Mouse (Mus musculus) spleen, adult 2 months (tissue): Measurements from ENCODE around the gene Mia3. TPM values are rescaled to one million over a fixed set of nuclear protein-coding genes. Genes with fewer than 3 reads are reported as not detected.

Source experiments
- DNase-seq, 2 experiments: peaks; one replicate each; pipeline versions ENCODE4 v3.0.0 to v3.0.0-alpha.2; 2012 to 2021; ENCODE audit warnings: low spot score in 2 of 2, low read depth in 1 of 2
- H3K27ac ChIP-seq: fragments of 200-500 bp; 2 replicates; pipeline ENCODE4 v1.5.1; 2012; ENCODE audit warnings: low read length, inconsistent platforms; ENCODE audit not compliant: insufficient read depth
- H3K27me3 ChIP-seq: fragments of 200-500 bp; 2 replicates; pipeline ENCODE4 v1.6.1; 2012; ENCODE audit warnings: mild to moderate bottlenecking, moderate library complexity, low read length, inconsistent platforms; ENCODE audit not compliant: control insufficient read depth, insufficient read depth
- H3K36me3 ChIP-seq: fragments of 200-500 bp; 2 replicates; pipeline ENCODE4 v1.6.1; 2012; ENCODE audit warnings: mild to moderate bottlenecking, low read length, inconsistent platforms; ENCODE audit not compliant: control insufficient read depth, insufficient read depth
- H3K4me1 ChIP-seq: fragments of 200-500 bp; 2 replicates; pipeline ENCODE4 v1.6.1; 2011; ENCODE audit warnings: inconsistent platforms; ENCODE audit not compliant: control insufficient read depth, insufficient read depth, insufficient read length
- H3K4me3 ChIP-seq: fragments of 200-500 bp; 2 replicates; pipeline ENCODE4 v1.5.1; 2011; ENCODE audit warnings: mild to moderate bottlenecking, inconsistent platforms; ENCODE audit not compliant: insufficient read depth, insufficient read length; ENCODE audit errors: extremely low read depth
- CTCF ChIP-seq: fragments of 200-500 bp; IDR thresholded peaks from 2 replicates; pipeline ENCODE4 v1.5.1; 2011; ENCODE audit warnings: mild to moderate bottlenecking, inconsistent platforms; ENCODE audit not compliant: insufficient read depth, insufficient read length, insufficient replicate concordance; ENCODE audit errors: extremely low read depth
- POLR2A ChIP-seq: fragments of 200-500 bp; IDR thresholded peaks from 2 replicates; pipeline ENCODE4 v1.6.1; 2011; ENCODE audit warnings: low read depth, low read length, inconsistent platforms
- WGBS: fragments of 180-500 bp; shearing (Covaris S2); methylation state at CpG from one replicate; pipeline ENCODE4 v1.1.7; 2018; 5-methylcytosine and 5-hydroxymethylcytosine counted together
- polyA plus RNA-seq: library from polyadenylated mRNA; depleted of rRNA; stranded (reverse); fragments of >200 nt; gene quantifications from 2 replicates; pipeline ENCODE4 v1.2.3, GENCODE M21; 2012

Gene Mia3
- polyA plus RNA-seq, 1 experiment, result 35.9 TPM

DNA sequence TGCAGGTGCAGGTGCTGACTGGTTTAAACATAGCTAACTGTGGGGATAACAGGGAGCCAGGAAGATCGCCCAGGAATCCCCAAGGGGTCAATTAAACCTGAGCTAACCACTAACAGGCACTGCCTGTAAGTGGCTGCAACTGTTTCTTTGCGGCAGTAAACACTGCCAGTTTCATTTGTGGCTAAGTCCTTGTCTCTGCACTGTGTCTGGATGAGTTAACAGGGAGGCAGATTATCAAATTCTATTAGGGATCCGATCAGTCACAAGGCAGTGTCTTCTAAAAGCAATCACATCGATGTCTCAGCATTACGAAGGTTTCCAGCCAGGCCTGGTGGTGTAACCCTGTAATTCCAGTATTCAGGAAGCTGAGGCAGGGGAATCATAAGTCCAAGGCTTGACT, 3.0 kb downstream of the Mia3 start:
- H3K4me1 ChIP-seq, result peaks cover 6% of the 10 kb centered on the region; the same call in 1 of the 2 replicates
- H3K36me3 ChIP-seq, result peaks cover 10% of the 10 kb centered on the region; the same call in 1 of the 2 replicates
- 95% methylated on average over 5 of the region's 5 CpGs for WGBS
- no peaks in the 10 kb centered on the region for H3K27me3 ChIP-seq
- DNase-seq, result no peak
- no peak overlapping the region for H3K27ac ChIP-seq
- TF ChIP-seq CTCF, result no peak
- no peak for TF ChIP-seq POLR2A
- no peak overlapping the region for H3K4me3 ChIP-seq

DNA sequence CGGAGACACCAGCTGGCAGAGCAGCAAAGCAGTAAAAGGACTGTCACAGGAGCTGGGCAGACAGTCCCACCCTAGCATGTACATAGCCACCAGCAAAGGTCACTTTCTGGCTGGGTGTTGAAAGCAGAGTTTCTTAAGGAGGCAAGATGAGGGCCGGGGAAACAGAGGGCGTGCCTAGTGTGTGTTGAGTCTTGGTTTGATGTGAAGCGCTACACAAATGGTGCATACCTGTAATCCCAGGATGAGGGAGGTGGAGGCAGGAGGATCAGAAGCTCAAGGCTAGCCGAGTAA, 5.8 kb downstream of the Mia3 start:
- H3K36me3 ChIP-seq, result peaks cover 21% of the 10 kb centered on the region
- H3K4me1 ChIP-seq, result peaks cover 2% of the 10 kb centered on the region; the same call in 1 of the 2 replicates
- H3K4me3 ChIP-seq, result no peak overlapping the region
- H3K27me3 ChIP-seq, result no peaks in the 10 kb centered on the region
- no peak for TF ChIP-seq POLR2A
- WGBS, result 93% methylated on average over 5 of the region's 5 CpGs
- DNase-seq, result no peak
- H3K27ac ChIP-seq, result no peak overlapping the region

DNA sequence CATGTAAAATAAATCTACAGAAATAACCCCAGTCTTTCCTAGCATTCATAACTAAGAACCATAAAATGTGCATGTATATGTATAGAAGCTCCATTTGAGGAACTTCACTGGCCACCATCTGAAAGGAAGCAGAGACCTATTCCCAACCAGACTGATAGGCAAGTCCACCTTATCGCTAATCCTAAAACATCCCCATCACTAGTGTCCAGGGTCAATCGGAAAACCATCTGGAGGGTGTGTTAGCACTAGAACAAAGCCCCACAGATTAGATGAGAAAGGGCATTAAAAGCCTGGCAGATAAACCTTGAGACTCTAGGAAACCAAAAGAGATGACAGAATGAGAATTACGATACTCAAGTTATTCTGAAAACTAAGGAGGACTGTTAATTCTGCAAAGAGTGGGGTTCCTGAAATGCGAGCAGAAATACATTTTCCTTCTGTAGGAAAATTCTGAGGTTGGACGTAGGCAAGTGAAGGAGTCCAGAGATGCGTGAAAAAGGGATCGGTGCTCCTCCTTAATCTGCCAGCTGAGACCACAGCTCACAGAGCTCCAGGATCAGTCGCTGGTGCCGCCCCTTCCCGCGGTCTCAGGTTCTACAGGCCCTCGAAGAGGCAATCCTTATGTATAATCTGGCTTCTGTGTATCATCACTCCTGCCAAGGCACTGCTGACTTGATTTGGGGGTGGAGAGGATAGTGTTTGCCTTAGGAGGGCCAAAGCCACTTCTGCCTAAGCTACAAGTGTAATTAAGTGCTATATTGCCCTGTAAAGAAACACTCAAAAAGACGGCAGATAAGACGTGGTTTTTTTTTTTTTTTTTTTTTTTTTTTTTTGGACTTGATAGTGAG, 6.4 kb downstream of the Mia3 start:
- Histone ChIP-seq H3K36me3 (peaks cover 25% of the 10 kb centered on the region), H3K4me1 (no peaks in the 10 kb centered on the region), H3K27ac (no peak overlapping the region), H3K27me3 (no peaks in the 10 kb centered on the region), H3K4me3 (no peak overlapping the region)
- TF ChIP-seq CTCF, result no peak
- TF ChIP-seq POLR2A, result no peak
- 89% methylated on average over 14 of the region's 14 CpGs for WGBS
- no peak for DNase-seq

DNA sequence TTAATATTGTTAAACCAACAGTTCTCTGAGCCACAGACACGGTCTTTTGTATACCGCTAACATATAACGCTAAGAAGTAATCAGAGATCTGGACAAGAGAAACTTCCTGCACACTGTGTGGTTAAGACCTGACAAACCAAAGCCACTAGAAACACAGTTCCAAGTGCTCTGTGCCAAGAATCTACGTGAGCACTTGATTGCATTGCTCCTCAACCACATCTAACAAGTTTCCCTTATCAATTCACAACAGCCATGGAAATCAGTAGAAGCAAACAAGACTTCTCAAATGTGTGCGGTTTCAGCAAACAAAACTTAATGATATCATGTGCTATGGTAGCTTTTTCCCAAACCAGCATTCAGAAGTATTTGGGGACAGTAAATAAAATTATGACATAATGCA, 7.1 kb downstream of the Mia3 start:
- no peak for DNase-seq

DNA sequence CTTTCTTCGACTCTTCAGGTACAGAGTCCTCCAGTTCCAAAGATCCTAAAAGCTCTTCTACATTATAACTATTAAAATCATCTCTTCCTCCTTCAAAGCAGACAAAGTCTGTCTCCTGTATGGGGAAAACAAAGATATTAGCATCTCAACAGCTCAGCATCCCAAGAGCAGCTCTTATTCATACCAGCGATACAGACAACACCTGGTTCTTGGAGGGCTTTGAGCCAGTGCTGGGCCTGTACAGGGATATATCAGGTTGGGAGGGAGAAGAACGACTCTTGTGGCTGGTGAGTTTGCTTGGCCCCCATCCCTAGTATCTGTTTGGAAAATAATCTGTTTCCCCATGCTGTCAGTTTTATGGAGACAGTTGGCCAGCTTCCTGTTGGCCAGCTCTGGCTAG, 10.5 kb downstream of the Mia3 start:
- Histone ChIP-seq H3K27me3 (no peaks in the 10 kb centered on the region), H3K4me3 (no peak overlapping the region), H3K4me1 (no peaks in the 10 kb centered on the region), H3K36me3 (peaks cover 35% of the 10 kb centered on the region), H3K27ac (no peak overlapping the region)
- no peak for DNase-seq
- WGBS, result 96% methylated on average over 3 of the region's 3 CpGs
- TF ChIP-seq POLR2A (no peak), CTCF (no peak)

More for the DNA sequence above, 7.1 kb downstream of the Mia3 start:
- no peaks in the 10 kb centered on the region for H3K27me3 ChIP-seq
- peaks cover 31% of the 10 kb centered on the region for H3K36me3 ChIP-seq
- no peaks in the 10 kb centered on the region for H3K4me1 ChIP-seq
- TF ChIP-seq POLR2A, result no peak
- no peak for TF ChIP-seq CTCF
- no peak overlapping the region for H3K4me3 ChIP-seq
- H3K27ac ChIP-seq, result no peak overlapping the region
- 70% methylated on average over 5 of the region's 5 CpGs for WGBS

DNA sequence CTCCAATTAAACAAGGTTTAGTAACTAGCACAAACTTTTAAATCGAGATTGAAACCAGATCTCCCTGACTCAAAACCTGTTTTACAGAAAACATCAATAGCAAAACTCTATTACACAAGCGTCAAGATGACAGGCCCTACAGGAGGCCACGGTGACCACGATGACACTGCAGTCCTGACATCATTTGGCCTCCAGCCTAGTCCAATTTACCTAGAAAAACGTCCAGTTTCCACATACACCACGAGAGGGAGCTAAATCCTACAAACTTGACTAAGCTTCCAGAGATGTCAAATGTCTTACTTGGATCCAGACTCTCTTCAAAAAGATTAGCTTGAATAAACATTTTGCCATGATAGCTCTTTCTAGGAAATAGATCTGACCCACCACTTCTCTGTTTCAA, 19.5 kb downstream of the Mia3 start:
- H3K4me3 ChIP-seq, result no peak overlapping the region
- no peak for TF ChIP-seq POLR2A
- TF ChIP-seq CTCF, result peak; percentile 21; the same call in 1 of the 2 replicates
- no peaks in the 10 kb centered on the region; the same call in 1 of the 2 replicates for H3K4me1 ChIP-seq
- H3K36me3 ChIP-seq, result peaks cover 5% of the 10 kb centered on the region; the same call in 1 of the 2 replicates
- H3K27ac ChIP-seq, result no peak overlapping the region
- H3K27me3 ChIP-seq, result no peaks in the 10 kb centered on the region
- DNase-seq, result peak; percentile 29 to 57
- WGBS, result 3% methylated on average over 6 of the region's 6 CpGs

DNA sequence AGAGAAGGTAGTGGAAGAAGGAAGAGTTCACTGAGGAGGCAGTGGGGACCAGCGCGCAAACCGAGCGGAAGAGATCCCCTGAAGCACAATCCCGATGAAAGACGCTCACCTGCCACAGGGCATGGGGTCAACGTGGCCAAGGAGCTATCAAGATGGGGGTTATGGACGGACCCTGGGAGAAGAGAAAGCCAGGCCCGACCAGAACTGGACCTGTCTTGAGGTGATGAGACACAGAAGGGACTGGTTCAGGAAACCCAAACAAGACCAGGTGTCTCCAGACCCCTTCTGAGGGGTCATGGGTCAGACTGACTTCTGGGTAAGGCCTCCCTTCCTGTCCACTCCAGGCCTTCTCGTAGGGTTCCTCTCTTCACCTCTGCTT, 23.5 kb downstream of the Mia3 start:
- Histone ChIP-seq H3K27ac (peak overlapping the region; percentile 88), H3K4me3 (peak overlapping the region; percentile 91), H3K36me3 (peaks cover 7% of the 10 kb centered on the region), H3K4me1 (no peaks in the 10 kb centered on the region; the same call in 1 of the 2 replicates), H3K27me3 (no peaks in the 10 kb centered on the region)
- 4% methylated on average over 10 of the region's 10 CpGs for WGBS
- DNase-seq, result no peak
- no peak for TF ChIP-seq CTCF
- TF ChIP-seq POLR2A, result no peak
